Mouse (Mus musculus): ENCODE data around the gene Ndufs1.

DNA sequence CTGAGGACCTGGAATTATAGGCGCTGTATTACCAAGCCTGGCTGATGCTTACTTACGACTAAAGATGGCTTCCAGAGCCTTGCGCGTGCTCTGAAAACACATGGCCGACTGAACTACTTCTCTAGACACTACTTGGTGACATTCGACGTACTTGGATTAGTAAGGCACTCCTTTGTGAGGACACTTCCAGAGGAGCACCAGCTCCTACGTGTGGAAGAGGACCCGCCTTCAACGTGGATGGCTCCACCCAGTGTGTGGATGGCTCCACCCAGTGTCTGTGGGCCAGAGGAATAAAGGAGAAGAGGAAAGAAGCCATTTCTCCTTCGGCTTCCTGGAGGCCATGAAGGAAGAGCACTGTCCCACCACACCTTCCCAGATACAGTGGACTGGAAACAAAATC, 44.9 kb downstream of the Ndufs1 start:
- TF ChIP-seq CTCF (IDR thresholded peaks at IDR 0.05; ENCODE audit: borderline replicate concordance, control insufficient read depth, extremely low read depth, insufficient read depth, low read length, poor library complexity) (no peak), POLR2A (IDR thresholded peaks at IDR 0.05; ENCODE audit: control insufficient read depth, extremely low read depth, insufficient read depth, low read length, poor library complexity) (no peak)

Data from thymus, adult 2 months (tissue).